Mouse (Mus musculus): ENCODE measurements around the gene Eid3.

The Eid3 gene

GRCm38 (mm10) chr10:82910198-82910597 is 43.8 kb downstream of the Eid3 start:
- whole genome bisulfite sequencing = 70% methylated on average over 3 of the region's 3 CpGs

- 96% methylated on average over 4 of the region's 4 CpGs for WGBS
Observed at GRCm38 (mm10) chr10:82913238-82913637, 46.8 kb downstream of the Eid3 start.

- 82% methylated on average over 6 of the region's 6 CpGs for WGBS
Observed at GRCm38 (mm10) chr10:82913772-82914171, 47.3 kb downstream of the Eid3 start.
